ENCODE assay signal across 8 mouse cellular contexts in genomic region chr2:164996848-164997720, GRCm38 (mm10). TPM values are rescaled to one million over a fixed set of nuclear protein-coding genes. Genes with fewer than 3 reads are reported as not detected.
DNase-seq lines count a peak whose midpoint lies in the region; ATAC-seq lines count a peak whose summit lies in the region.

No protein-coding gene starts in this region.

- peak overlapping the region; percentile 31 for H3K4me3 ChIP-seq in lung, embryonic 15.5 days
- peak overlapping the region; percentile 31 for H3K4me3 ChIP-seq in forebrain, embryonic 16.5 days (replicated peaks; ENCODE audit: low read length)
- peak overlapping the region; percentile 41 for H3K4me3 ChIP-seq in limb, embryonic 13.5 days

- H3K27ac ChIP-seq in lung, embryonic 15.5 days, result no peak overlapping the region
- no peak overlapping the region for H3K27ac ChIP-seq in forebrain, embryonic 16.5 days (ENCODE audit: low read length)
- no peak overlapping the region for H3K27ac ChIP-seq in limb, embryonic 13.5 days

- 8% methylated on average over 49 of the region's 49 CpGs for WGBS in lung, embryonic 15.5 days
- WGBS in forebrain, embryonic 16.5 days, result 12% methylated on average over 49 of the region's 49 CpGs
- 8% methylated on average over 49 of the region's 49 CpGs for WGBS in limb, embryonic 13.5 days

- no peak for DNase-seq in lung, postnatal 25 days (ENCODE audit: low spot score)
- DNase-seq in retina, embryonic 14.5 days (ENCODE audit: low spot score), result peak; percentile 31
- DNase-seq in gastrocnemius, adult 18-20 months (ENCODE audit: low spot score), result no peak
- DNase-seq in urinary bladder, postnatal 10 days (ENCODE audit: low spot score), result no peak
- DNase-seq in cerebellum, adult 11 months, result no peak

- H3K9ac ChIP-seq in lung, embryonic 15.5 days, result 0 out of 2 replicates have a peak overlapping the region, but pooled peaks have one; percentile 18
- H3K9ac ChIP-seq in forebrain, embryonic 16.5 days (replicated peaks; ENCODE audit: low read depth, low read length), result peak overlapping the region; percentile 40; the same call in 1 of the 2 replicates
- H3K9ac ChIP-seq in limb, embryonic 13.5 days, result peak overlapping the region; percentile 60

- peaks cover 20% of the 10 kb centered on the region for H3K4me1 ChIP-seq in lung, embryonic 15.5 days
- H3K4me1 ChIP-seq in forebrain, embryonic 16.5 days (replicated peaks; ENCODE audit: control insufficient read depth, insufficient read depth, low read length), result peaks cover 12% of the 10 kb centered on the region
- peaks cover 18% of the 10 kb centered on the region for H3K4me1 ChIP-seq in limb, embryonic 13.5 days

- peaks cover 41% of the 10 kb centered on the region for H3K27me3 ChIP-seq in lung, embryonic 15.5 days
- H3K27me3 ChIP-seq in forebrain, embryonic 16.5 days (replicated peaks; ENCODE audit: control insufficient read depth, insufficient read depth, low read length), result peaks cover 6% of the 10 kb centered on the region
- H3K27me3 ChIP-seq in limb, embryonic 13.5 days, result peaks cover 85% of the 10 kb centered on the region

- H3K36me3 ChIP-seq in lung, embryonic 15.5 days, result peaks cover 31% of the 10 kb centered on the region
- H3K36me3 ChIP-seq in forebrain, embryonic 16.5 days (ENCODE audit: control insufficient read depth, insufficient read depth), result peaks cover 24% of the 10 kb centered on the region
- H3K36me3 ChIP-seq in limb, embryonic 13.5 days, result peaks cover 36% of the 10 kb centered on the region

- H3K9me3 ChIP-seq in lung, embryonic 15.5 days, result no peaks in the 10 kb centered on the region
- no peaks in the 10 kb centered on the region for H3K9me3 ChIP-seq in forebrain, embryonic 16.5 days (ENCODE audit: control insufficient read depth, low read length)
- no peaks in the 10 kb centered on the region for H3K9me3 ChIP-seq in limb, embryonic 13.5 days

- ATAC-seq in lung, embryonic 15.5 days (ENCODE audit: borderline replicate concordance, extremely low read depth, low FRiP score, low TSS enrichment), result no peak
- no peak for ATAC-seq in forebrain, embryonic 16.5 days
- no peak for ATAC-seq in limb, embryonic 13.5 days (ENCODE audit: low FRiP score, low read depth)

- H3K4me2 ChIP-seq in lung, embryonic 15.5 days, result peak overlapping the region; percentile 65
- H3K4me2 ChIP-seq in forebrain, embryonic 16.5 days (ENCODE audit: low read length), result peak overlapping the region; percentile 44
- peak overlapping the region; percentile 73 for H3K4me2 ChIP-seq in limb, embryonic 13.5 days (replicated peaks)

RNA-seq across cellular contexts. Expression of gene Slc12a5, which starts 36.5 kb away (rescaled TPM):
- 0.68 and 1.1 TPM in 2 replicates for polyA plus RNA-seq in lung, embryonic 15.5 days (2015; fragmentation: Nextera tagmentation; extraction: Ambion mirVana)
- 13.1 and 22.4 TPM in 2 replicates for polyA plus RNA-seq in forebrain, embryonic 16.5 days (2015; fragmentation: Nextera tagmentation; extraction: Ambion mirVana)
- 1.00 and 1.2 TPM in 2 replicates for polyA plus RNA-seq in limb, embryonic 13.5 days (2015; fragmentation: Nextera tagmentation; extraction: Ambion mirVana)
- total RNA-seq in gastrocnemius, adult 18-20 months (2021), result under 1 TPM; 0.40 to 0.55 TPM

RNA-seq across cellular contexts. Expression of gene Ncoa5, which starts 37.6 kb away (rescaled TPM):
- 67.4 and 73.8 TPM in 2 replicates for polyA plus RNA-seq in lung, embryonic 15.5 days (2015; fragmentation: Nextera tagmentation; extraction: Ambion mirVana)
- polyA plus RNA-seq in forebrain, embryonic 16.5 days (2015; fragmentation: Nextera tagmentation; extraction: Ambion mirVana), result 128 and 138 TPM in 2 replicates
- 92.3 and 99.1 TPM in 2 replicates for polyA plus RNA-seq in limb, embryonic 13.5 days (2015; fragmentation: Nextera tagmentation; extraction: Ambion mirVana)
- total RNA-seq in gastrocnemius, adult 18-20 months (2021), result 10 to 100 TPM; 11.1 to 11.7 TPM

RNA-seq across cellular contexts. Expression of gene Mmp9, which starts 56.5 kb away (rescaled TPM):
- polyA plus RNA-seq in lung, embryonic 15.5 days (2015; fragmentation: Nextera tagmentation; extraction: Ambion mirVana), result 0.59 and 1.4 TPM in 2 replicates
- polyA plus RNA-seq in forebrain, embryonic 16.5 days (2015; fragmentation: Nextera tagmentation; extraction: Ambion mirVana), result 16.9 and 20.6 TPM in 2 replicates
- polyA plus RNA-seq in limb, embryonic 13.5 days (2015; fragmentation: Nextera tagmentation; extraction: Ambion mirVana), result 5.5 and 7.1 TPM in 2 replicates
- under 1 TPM; 0.43 to 0.85 TPM for total RNA-seq in gastrocnemius, adult 18-20 months (2021)

RNA-seq across cellular contexts. Expression of gene Cd40, which starts 58.3 kb away (rescaled TPM):
- polyA plus RNA-seq in lung, embryonic 15.5 days (2015; fragmentation: Nextera tagmentation; extraction: Ambion mirVana), result 30.2 and 35.4 TPM in 2 replicates
- 5.0 and 6.2 TPM in 2 replicates for polyA plus RNA-seq in forebrain, embryonic 16.5 days (2015; fragmentation: Nextera tagmentation; extraction: Ambion mirVana)
- polyA plus RNA-seq in limb, embryonic 13.5 days (2015; fragmentation: Nextera tagmentation; extraction: Ambion mirVana), result 7.5 and 8.4 TPM in 2 replicates
- total RNA-seq in gastrocnemius, adult 18-20 months (2021), result under 1 TPM; 0.28 to 0.41 TPM
